Mouse (Mus musculus) cerebellum, postnatal 14 days (tissue): ENCODE results near the gene Pkdcc.

Source experiments
- DNase-seq, 2 experiments: peaks; one replicate each; pipeline ENCODE4 v3.0.0; 2021; ENCODE audit warnings: mixed read lengths in 2 of 2

Pkdcc gene

DNA sequence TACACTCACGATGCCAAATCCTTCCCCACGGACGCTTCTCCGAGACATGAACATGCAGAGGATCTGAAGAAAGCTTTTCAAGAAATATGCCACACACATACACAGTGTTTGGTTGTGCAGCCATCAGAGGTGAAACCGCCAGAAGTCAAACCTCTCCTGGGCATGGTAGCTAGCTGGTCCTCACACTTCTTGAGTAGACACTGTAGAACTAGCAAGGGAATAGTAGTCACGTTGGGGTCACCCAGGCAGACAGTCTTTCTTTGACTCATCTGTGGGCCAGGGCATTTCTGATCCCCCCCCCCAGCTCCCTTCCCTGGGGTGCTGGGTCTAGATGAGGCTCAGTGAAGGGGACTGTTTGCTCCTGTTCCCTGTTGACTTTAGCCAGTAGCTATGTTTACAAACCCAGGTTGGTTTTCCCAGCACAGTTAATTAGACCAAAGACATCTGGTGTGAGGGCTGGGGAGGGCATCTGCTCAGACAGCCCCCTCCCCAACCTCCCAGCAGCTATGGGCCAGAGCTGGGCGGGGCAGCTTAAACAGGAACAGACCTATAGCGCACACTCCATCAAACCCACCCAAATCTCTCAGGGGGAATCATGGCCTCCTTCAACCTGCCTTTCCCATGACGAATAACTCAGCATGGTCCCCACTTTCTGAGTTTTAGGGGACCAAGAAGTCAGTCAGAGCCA is 1.7 kb upstream of the Pkdcc start:
- DNase-seq: no peak

DNA sequence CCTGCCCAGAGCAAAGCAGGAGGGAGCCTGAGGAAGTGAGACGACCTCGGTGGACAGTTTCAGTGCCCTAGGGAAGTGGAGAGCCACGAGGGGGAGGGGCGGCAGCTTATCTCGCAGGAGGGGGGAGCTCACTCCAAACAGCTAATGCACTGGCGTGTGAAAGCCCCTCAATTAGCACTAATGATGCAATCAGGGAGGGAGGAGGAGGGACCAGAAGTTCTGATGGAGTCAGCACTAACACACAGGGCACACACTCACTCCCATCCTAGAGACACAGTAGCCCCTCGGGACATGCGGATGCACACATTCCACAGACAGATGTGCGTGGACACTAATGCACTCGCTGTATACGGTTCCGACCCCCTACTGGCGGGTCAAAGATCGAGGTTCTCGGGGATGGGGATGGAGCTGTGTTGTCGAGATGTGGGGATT is 915 bp upstream of the Pkdcc start:
- DNase-seq: peak in 1 of 2 experiments; percentile 31

DNA sequence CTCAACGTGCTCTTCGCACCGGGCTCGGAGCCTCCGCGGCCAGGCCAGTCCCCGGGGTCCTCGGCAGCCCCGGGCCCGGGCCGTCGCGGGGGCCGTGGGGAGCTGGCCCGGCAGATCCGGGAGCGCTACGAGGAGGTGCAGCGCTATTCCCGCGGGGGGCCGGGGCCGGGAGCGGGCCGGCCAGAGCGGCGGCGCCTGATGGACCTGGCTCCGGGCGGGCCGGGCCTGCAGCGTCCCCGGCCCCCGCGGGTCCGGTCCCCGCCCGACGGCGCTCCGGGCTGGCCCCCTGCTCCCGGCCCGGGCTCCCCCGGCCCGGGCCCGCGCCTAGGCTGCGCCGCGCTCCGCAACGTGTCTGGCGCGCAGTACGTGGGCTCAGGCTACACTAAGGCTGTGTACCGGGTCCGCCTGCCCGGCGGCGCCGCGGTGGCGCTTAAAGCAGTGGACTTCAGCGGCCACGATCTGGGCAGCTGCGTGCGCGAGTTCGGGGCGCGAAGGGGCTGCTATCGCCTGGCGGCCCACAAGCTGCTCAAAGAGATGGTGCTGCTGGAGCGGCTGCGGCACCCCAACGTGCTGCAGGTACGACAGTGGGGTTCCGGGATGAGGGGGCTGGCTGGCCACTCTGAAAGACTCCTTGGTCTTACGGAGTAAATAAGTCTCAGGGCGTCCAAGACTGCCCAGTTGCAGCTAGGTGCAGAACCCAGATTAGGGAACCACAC is 595 bp downstream of the Pkdcc start:
- DNase-seq: peak; percentile 39 to 40

DNA sequence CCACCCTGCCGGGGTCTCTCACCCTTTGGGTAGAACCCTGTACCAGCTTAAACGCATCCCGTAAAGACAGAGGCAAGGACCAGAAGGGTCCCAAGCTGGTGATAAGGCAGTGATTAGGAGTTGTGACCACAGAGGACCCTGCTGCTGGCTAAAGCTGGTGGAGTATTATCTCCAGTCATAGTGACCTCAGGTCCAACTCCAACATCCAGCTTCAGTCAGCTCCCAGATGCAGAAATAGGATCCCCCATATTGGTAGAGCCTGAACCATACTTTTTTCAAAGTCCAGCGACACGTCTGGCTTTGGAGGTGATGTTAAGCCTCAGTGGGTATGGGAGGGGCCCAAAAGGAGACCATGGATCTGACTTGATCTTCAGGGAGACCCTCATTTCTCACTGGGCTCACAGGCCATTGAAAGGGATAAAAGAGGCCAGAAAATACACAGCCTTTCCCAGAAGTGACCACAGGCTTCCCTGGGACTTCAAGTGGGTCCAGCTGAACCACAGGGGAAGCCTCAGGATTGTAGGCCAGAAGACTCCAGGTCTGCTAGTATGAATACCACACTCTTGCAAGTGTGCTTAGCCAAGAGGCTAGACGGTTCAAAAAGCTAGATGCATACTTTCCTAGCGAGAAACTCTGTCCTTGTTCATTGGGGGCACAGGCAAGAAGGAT is 1.3 kb downstream of the Pkdcc start:
- DNase-seq: no peak

DNA sequence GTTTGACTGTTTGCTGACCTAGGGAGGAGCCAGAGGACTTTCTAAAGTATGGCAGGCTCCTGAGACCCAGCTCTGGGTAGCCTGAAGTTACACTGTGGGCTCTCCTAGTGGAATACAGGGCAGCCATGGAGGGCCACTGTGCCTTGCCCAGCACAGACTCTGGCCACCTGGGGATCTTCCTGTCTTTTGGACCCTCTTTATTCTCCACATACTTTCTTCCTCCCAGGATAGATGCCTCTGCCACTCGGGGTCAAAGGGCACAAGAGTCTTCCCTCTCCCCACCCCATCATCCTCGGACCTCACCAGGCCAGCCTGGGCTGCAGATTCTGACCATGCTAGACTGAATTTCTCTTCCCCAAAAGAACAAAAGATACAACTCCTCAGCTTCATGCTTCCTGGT is 3.1 kb downstream of the Pkdcc start:
- DNase-seq: no peak

DNA sequence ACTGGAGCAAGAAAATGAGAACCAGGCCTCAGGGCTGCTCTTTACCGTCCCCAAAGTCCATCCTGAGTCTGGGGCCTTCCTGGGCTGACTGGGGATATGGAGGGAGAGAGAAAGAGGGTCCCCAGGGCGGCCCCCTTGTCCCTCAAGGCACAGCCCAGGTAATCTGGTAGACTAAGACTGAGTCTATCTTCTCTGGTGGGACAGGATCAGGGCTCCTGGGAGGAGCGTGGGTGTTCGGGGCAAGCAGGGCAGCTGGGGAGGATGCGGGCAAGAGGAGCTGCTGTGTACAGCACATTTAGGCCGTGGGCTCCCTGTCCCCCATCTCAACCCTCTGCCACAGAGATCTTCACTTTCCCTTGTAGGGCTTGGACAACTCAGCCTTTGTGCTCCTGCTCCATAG is 3.6 kb downstream of the Pkdcc start:
- DNase-seq: peak in 1 of 2 experiments; percentile 3

DNA sequence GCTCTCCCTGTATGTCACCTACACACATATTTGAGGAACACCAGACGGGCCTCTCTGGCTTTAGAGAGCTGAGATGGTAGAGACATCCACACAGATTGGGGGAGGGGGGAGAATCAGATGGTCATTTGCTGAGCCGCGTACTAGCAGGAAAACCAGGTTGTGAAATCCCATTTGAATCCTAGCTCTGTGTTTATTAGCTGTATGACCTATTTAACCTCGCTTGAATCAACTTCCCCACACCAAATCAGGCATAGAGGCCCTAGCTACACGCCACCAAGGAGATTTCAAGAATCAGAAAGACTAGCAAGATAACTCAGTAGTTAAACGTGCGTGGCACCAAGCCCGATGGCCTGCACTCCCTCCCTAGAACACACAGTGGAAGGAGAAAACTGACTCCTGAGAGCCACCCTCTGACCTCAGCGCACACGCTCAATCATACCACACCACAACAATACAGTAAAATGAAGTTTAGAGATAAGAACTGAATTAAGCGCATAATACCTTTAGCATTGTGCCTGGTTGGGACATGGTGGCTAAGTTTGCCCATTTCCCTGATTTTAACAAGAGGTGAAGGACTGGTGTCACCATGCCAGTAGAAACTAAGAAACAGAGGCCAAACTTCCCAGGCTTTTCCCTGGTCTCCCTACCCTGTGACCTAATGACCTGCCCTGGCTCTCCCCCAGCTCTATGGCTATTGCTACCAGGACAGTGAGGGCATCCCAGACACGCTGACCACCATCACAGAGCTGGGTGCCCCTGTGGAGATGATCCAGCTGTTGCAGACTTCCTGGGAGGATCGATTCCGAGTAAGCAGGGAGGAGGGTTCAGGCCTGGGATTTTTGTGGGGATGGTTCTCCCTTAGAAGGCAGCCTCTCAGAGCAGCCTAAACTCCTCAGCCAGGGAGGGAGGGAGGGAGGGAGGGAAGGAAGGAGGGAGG is 4.5 kb downstream of the Pkdcc start:
- DNase-seq: peak in 1 of 2 experiments; percentile 11

DNA sequence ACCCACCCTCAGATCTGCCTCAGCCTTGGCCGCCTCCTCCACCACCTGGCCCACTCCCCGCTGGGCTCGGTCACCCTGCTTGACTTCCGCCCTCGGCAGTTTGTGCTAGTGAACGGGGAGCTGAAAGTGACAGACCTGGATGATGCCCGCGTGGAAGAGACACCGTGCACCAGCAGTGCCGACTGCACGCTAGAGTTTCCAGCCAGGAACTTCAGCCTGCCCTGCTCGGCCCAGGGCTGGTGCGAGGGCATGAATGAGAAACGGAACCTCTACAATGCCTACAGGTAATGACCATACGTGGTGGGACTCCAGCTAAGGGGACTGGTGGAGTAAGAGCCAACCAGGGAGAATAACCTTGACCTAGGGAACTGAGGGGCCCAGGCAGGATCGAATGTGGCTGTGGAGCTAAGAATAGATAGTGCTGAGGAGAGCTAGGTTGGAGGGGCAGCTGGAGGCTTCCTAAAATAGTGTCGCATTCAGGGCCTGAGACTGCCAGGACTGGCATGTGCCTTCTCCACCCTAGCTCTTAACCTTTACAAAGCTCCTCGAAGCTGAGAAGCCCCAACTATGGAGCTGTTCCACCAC is 6.0 kb downstream of the Pkdcc start:
- peak in 1 of 2 experiments; percentile 35 for DNase-seq

DNA sequence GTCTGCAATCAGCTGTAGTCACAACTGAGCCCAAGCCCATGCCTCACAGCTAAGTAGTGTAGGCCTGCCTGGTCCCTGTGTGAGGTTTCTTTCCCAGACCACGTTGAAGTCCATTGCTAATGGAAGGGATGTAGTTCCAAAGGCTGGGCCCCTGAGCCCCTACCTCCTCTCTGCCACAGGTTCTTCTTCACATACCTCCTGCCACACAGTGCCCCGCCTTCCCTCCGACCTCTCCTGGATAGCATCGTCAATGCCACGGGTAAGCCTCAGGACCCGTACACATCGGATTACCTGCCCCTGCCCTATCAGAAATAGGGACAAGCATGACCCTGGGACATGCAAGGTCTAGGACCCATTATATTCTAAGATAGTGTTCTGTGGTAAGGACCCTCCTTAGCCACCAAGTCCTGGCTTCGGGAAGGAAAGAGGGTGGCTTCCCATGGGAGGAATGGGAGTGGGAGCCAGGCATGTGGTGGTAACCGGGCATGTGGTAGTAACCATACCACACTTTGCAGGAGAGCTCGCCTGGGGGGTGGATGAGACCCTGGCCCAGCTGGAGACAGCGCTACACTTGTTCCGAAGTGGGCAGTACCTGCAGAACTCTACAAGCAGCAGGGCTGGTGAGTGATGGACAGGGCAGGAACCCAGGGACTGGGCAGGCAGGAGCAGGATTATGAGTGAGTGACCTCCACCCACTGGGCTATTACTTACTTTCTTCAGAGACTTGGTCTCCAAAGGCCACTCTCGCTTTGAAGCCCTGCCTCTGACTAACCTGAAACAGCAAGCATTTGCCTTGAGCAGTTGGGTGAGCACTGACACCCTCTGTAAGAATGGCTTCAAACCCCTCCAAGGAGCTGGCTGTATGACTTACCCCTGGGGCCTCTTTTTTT is 6.8 kb downstream of the Pkdcc start:
- no peak for DNase-seq

DNA sequence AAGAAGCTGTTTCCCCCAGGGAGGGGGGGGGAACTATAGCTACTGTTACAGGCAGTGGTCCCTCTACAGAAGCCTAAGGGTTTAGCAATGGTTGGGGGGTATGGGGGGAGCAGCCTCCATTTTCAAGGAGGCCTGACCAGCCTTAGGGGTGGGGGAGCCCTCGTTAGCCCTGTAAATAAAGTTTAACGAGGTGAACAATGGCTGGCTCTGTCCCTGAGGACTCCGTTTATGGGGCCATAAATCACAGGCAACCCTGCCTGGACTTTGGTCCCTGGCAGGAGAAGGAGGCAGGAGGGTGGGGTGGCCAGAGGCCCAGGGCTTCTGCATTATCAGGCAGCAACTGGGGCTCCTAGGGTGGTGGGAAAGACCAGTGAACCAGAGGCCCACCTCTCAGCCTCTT is 7.6 kb downstream of the Pkdcc start:
- no peak for DNase-seq

DNA sequence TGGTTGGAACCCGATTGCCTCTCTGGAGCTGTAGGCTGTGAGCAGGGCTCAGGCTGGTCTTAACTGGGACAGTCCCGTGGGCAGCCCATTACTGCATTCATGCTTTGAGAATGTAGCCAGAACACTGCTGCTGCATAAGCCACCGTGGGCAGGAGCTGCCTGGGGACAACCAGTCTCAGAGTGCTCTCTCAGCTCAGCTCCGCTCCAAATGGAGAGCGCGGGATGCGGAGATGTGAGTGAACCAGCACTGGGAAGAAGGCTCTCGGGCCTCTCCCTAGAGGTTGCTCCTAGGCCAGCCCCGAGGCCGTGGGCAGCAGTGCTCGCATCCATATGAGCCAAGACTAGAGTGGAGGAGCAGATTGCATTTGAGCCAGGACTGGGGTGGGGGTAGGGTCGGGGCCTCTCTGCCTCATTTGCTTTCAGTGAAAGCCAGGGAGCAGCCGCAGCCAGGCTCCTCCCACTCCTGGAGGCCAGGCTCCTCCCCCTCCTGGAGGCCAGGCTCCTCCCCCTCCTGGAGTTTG is 9.4 kb downstream of the Pkdcc start:
- DNase-seq: peak; percentile 32 to 37

DNA sequence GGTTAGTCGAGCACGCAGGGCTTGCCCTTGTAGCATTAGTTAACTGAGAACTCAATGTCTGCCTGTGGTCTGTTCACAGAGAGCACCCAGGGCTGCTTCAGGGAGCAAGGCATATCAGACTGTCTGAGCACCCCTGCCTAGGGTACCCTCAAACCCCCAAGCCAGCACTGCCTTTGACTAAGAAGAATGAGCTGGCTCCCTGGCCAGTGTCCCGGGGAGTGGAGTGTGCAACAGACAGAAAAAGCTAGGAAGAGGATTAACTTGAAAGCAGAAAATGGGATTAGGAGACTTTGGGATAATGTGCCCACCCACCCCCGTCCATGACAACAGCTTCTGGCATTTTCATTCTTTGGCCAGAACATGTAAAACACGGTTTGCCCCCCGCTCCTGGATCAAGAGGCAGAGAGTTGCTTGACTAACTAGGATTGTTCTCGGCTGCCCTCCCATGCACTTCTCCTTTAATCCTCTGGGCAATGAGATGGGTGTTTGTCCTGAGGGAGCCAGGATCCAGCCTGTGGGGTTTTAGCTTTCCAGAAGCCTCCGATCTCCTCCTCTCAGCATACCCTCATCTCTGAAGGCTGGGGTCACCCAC is 11.4 kb downstream of the Pkdcc start:
- DNase-seq: no peak

DNA sequence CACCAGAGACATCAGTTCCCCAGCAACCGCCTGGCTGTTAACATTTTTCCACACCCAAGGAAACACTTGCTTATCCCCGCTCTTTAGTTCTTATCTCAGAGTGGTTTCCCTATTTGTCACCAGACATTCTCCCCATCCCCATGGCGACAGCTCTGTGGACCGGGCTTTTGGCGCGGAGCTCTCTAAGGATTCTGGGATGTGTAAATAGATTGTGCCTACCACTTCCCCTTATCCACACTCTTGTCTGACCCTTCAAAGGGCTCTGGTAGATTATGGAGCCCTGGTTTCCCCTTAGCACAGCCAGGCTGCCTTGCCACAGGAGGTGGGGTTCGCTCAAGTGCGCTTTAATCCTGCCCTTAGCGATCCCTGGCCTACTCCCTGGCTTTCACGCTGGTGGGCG is 16.3 kb downstream of the Pkdcc start:
- DNase-seq: no peak

DNA sequence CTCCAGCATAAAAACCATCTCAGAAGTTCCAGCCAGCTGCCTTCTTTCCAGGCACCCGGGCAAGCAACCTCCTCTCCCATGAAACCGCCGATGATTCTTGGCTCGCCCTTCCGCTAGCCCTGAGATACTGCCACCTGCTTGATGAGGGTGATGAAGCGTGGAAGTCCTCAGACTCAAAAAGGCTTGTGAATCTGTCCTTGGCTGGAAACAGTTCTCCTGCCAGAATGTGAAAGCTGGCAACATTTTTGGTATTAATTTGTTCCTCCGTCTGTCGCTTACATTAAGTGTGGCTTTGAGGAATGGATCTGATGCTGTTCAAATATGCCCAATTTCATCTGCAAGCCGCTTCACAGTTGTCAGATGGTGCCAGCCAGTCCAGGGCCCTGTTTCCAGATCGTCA is 20.1 kb downstream of the Pkdcc start:
- DNase-seq: peak; percentile 85 to 87

DNA sequence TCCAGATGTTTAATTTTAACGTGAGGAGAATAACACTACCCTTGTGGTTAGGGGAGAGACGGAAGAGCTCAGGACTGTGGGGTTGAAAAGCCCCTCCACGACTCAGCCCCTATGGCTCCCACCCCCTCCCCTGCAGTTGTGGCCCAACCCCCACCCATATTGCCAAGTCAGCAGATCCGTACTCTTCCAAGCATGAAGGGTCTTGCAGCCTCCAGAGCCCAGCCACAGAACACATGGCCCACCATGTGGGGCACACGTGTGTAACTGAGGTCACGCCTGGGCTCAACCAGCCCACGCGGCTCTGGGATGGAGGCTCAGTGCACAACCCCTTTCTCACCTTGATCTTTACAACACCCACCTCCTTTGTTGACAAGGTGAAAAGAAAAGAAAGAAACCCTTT is 21.1 kb downstream of the Pkdcc start:
- DNase-seq: no peak

DNA sequence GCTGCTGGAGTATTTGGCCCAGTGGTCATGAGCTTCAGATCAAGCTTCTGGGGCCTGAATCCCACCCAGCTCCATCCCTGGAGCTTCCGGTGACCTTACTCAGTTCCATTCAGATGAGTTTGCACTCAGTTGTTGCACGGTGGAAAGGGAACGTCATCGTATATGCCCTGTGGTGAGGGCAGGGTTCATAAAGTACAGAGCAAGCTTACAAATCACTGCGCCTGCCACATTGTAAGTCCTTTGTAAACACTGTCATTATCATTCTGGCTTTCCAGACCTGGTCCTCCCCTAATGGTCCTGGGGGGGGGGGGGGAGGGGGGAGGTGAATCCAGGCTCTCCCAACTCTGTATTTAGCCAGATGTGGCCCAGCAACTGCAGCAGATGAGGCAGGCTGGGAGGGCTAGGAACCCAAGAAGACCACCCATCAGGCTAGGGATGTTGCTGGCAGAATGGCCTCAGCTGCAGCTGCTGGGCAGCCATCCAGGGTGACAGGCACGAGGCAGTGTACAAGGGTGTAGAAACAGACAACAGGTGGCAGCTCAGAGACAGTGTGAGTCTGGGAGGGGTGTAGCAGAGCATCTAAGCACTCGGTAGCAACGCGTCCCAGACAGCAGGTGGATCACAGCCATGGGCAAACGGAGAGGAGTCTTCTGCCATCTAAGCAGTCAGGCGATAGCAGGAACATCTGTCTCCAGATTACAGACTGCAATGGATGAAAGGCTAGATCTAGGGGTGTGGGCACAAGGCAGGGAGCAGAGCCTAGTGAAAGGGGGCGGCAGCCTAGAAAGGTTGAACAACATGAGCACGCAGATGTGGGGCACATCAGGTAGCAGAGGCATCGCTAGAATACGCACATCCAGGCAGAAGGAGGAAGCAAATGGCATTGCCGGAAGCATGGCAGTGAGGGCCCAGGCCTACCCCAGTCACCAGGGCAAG is 23.3 kb downstream of the Pkdcc start:
- DNase-seq: peak in 1 of 2 experiments; percentile 43

DNA sequence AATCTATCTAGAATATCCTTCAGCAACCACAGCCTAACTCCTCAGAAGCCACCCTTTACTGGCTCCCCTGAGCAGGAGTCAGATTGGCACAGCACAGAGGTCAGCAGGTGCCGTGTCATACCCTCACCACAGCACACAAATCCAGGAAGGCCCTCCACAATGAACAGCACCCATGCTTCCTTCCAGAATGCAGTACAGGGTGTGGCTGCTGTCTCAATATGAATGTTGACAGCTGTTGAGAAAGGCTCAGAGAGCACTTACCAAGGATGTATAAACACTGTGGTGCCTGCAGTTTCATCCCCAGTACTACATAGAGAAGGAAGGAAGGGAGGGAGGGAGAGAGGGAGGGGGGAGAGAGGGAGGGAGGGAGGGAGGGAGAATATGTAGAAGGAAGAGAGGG is 29.4 kb downstream of the Pkdcc start:
- no peak for DNase-seq

DNA sequence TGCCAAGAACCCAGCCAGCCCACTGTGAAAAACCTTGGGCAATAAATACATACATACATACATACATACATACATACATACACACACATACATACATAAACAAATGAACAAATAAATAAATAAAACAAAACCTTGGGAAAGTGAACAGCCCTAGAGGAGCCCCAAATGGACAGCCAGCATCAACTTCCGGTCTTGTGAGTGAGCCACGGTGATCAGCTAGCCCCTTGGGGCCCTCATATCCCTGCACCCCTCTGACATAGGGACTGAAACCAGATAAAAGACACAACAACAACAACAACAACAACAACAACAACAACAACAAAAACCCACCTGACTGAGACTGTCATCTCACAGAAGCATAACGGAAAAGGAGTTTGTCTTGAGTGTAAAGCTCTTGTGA is 30.4 kb downstream of the Pkdcc start:
- DNase-seq: no peak

DNA sequence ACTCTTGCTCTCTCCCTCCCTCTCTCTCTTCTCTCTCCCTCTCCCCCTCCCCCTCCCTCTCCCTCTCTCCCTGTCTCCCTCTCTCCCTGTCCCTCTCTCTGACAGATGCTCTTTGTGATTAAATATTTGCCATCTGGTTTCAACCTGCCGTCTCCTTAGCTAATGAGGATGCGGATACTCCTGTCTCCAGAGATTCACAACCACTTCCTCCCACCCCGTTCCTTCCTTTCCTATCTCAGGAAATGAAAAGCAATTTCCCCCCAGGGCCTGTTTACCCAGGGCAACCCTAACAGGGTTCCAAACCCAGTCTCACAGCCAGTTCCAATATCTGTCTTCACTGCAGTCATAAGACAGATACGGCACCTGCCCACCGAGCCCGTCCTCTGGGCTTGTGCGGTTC is 31.0 kb downstream of the Pkdcc start:
- DNase-seq: no peak

DNA sequence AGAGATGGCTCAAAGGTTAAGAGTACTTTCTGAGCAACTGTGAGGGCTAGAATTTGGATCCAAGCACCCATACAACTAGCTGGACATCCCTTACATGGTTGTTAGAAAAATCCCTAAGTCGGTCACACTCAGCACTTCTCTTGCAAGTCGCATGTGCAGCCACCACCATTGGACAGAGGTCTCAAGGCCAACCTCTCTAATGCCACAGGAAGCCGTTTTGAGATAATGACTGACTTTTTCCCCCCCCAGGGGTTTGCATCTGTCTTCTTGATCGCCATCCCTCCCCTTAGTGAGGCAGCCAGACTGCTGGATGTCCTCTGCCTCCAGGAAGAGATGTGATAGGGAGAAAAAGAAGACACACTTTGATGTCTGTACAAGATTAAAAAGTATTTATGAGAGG is 32.1 kb downstream of the Pkdcc start:
- no peak for DNase-seq
